Mouse (Mus musculus): ENCODE results near the gene Acvr1b. TPM values are rescaled to one million over a fixed set of nuclear protein-coding genes. Genes with fewer than 3 reads are reported as not detected.

The Acvr1b gene
- total and polyA plus RNA-seq, 3 experiments, result 2.7 to 4.8 (median 2.9) TPM

DNA sequence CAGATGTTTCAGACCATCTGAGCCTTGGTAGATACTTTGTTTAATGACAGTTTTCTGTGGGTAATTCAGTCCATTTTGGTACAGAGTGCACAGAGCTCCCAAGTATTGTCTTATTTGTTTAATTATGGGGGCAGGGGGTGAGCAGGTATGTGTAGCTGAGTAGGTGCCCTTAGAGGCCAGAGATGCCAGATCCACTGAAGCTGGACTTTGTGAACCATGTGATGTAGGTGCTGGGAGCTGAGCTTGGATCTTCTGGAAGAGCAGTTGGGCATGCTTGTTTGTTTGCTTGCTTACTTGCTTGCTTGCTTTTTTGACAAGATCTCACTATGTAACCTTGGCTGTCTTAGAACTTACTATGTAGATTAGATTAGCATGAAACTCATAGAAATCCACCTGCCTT lies 23.1 kb downstream of the Acvr1b start:
- no peak overlapping the region for H3K4me3 ChIP-seq (replicated peaks in 1 of 3; ENCODE audit: low read depth in 2 of 3, low read length in 2 of 3, poor library complexity in 1 of 3)
- no peak overlapping the region for H3K9ac ChIP-seq (ENCODE audit: insufficient read depth, low read depth)
- peaks cover 17 to 33% of the 10 kb centered on the region in 2 experiments for H3K4me1 ChIP-seq (ENCODE audit: control insufficient read depth in 1 of 2, insufficient read depth in 2 of 2)
- in situ Hi-C loops (cut with MboI; ENCODE audit: low pct_ligation_motif_present, low pct_unique_long_range_greater_than_20kb, low sequenced_read_pairs) (no loop called here), dilution Hi-C loops (cut with MboI; ENCODE audit: extremely low pct_ligation_motif_present, extremely low pct_unique_long_range_greater_than_20kb, low sequenced_read_pairs) (no loop called here)
- no peak overlapping the region for H3K27ac ChIP-seq (ENCODE audit: insufficient read depth, low read depth)
- no peak for DNase-seq (ENCODE audit: extremely low read depth)
- H3K36me3 ChIP-seq (replicated peaks in 1 of 2; ENCODE audit: control insufficient read depth in 1 of 2, insufficient read depth in 1 of 2, low read length in 1 of 2), result peaks cover 35 to 46% of the 10 kb centered on the region in 2 experiments
- H3K79me2 ChIP-seq (replicated peaks; ENCODE audit: control insufficient read depth, extremely low read depth, insufficient read depth, poor library complexity, severe bottlenecking), result no peaks in the 10 kb centered on the region
- no peak overlapping the region for H3K4me2 ChIP-seq (ENCODE audit: insufficient read depth, low read depth, poor library complexity, severe bottlenecking)
- H3K27me3 ChIP-seq (replicated peaks), result no peaks in the 10 kb centered on the region
- H3K9me3 ChIP-seq (replicated peaks; ENCODE audit: low read length), result peaks cover 7% of the 10 kb centered on the region
- TF ChIP-seq TCF12 (IDR thresholded peaks at IDR 0.05; ENCODE audit: low read depth, low read length), result no peak
- no peak for TF ChIP-seq RAD21 (IDR thresholded peaks at IDR 0.05; ENCODE audit: low read depth, low read length)
- TF ChIP-seq ZNF384 (IDR thresholded peaks at IDR 0.05; ENCODE audit: low read depth, low read length), result no peak
- no peak for TF ChIP-seq MXI1 (IDR thresholded peaks at IDR 0.05; ENCODE audit: low read depth, low read length)
- TF ChIP-seq E2F4 (IDR thresholded peaks at IDR 0.05; ENCODE audit: insufficient replicate concordance, low read depth, low read length), result no peak
- TF ChIP-seq JUN (IDR thresholded peaks at IDR 0.05; ENCODE audit: insufficient read depth, low read depth, low read length), result no peak
- no peak for TF ChIP-seq RCOR1 (conservative IDR thresholded peaks at IDR 0.05; ENCODE audit: low read depth, low read length)
- no peak for TF ChIP-seq ZC3H11A (IDR thresholded peaks at IDR 0.05; ENCODE audit: low read depth, low read length)
- TF ChIP-seq PAX5 (IDR thresholded peaks at IDR 0.05; ENCODE audit: low read length), result no peak
- no peak for TF ChIP-seq TBP (conservative IDR thresholded peaks at IDR 0.05; ENCODE audit: low read depth, low read length)
- TF ChIP-seq MYC (IDR thresholded peaks at IDR 0.05; ENCODE audit: low read depth, low read length), result no peak
- no peak for TF ChIP-seq USF2 (conservative IDR thresholded peaks at IDR 0.05; ENCODE audit: low read depth, low read length)
- TF ChIP-seq BHLHE40 (IDR thresholded peaks at IDR 0.05; ENCODE audit: low read depth, low read length), result no peak
- no peak for TF ChIP-seq ELF1 (IDR thresholded peaks at IDR 0.05; ENCODE audit: low read depth, low read length)
- no peak for TF ChIP-seq EP300 (IDR thresholded peaks at IDR 0.05; ENCODE audit: low read length)

DNA sequence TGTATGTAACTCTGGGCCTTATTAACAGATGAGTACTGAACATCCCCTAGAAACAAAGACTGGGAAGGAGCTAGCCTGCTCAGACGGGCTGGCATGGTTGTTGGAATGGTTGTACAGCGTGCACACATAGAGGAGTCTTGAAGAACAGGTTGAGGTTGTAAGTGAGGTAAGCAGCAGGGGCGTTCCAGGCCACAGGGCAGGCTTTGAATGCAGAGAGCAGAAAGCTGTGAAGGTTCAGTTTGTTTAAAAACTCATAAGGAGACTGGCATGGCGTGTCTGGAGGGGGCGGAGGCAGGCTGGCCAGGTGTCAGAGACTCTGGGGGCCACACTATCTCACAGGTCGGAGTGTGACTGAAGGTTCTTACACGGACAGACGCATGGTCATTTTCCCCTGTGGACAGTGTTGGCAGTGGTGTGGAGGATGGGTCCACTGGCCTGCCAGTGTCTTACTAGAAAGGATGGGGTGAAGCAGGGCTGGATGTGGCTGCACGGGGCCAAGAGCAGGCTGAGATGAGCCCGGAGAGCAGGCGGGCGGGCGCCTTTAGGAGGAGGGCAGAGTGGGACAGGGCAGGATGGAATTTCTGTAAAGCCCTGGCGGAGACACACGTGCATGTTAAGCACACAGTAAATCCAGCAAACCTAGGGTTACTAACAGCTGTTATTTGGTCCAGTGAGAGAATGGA lies 23.8 kb downstream of the Acvr1b start:
- Histone ChIP-seq H3K27me3 (replicated peaks) (no peaks in the 10 kb centered on the region), H3K27ac (ENCODE audit: insufficient read depth, low read depth) (no peak overlapping the region), H3K9me3 (replicated peaks; ENCODE audit: low read length) (peaks cover 7% of the 10 kb centered on the region), H3K79me2 (replicated peaks; ENCODE audit: control insufficient read depth, extremely low read depth, insufficient read depth, poor library complexity, severe bottlenecking) (no peaks in the 10 kb centered on the region), H3K36me3 (replicated peaks in 1 of 2; ENCODE audit: control insufficient read depth in 1 of 2, insufficient read depth in 1 of 2, low read length in 1 of 2) (peaks cover 40 to 52% of the 10 kb centered on the region in 2 experiments), H3K4me2 (ENCODE audit: insufficient read depth, low read depth, poor library complexity, severe bottlenecking) (no peak overlapping the region), H3K9ac (ENCODE audit: insufficient read depth, low read depth) (no peak overlapping the region), H3K4me3 (replicated peaks in 1 of 3; ENCODE audit: low read depth in 2 of 3, low read length in 2 of 3, poor library complexity in 1 of 3) (no peak overlapping the region), H3K4me1 (ENCODE audit: control insufficient read depth in 1 of 2, insufficient read depth in 2 of 2) (peaks cover 15 to 30% of the 10 kb centered on the region in 2 experiments)
- no peak for DNase-seq (ENCODE audit: extremely low read depth)
- in situ Hi-C loops (cut with MboI; ENCODE audit: low pct_ligation_motif_present, low pct_unique_long_range_greater_than_20kb, low sequenced_read_pairs) (no loop called here), dilution Hi-C loops (cut with MboI; ENCODE audit: extremely low pct_ligation_motif_present, extremely low pct_unique_long_range_greater_than_20kb, low sequenced_read_pairs) (no loop called here)
- TF ChIP-seq SIN3A (IDR thresholded peaks at IDR 0.05; ENCODE audit: low read length) (no peak), NELFE (IDR thresholded peaks at IDR 0.05; ENCODE audit: low read depth, low read length) (no peak), IRF4 (IDR thresholded peaks at IDR 0.05; ENCODE audit: low read depth, low read length) (no peak), MEF2A (IDR thresholded peaks at IDR 0.05; ENCODE audit: borderline replicate concordance, low read depth, low read length) (no peak), RCOR1 (conservative IDR thresholded peaks at IDR 0.05; ENCODE audit: low read depth, low read length) (no peak), USF1 (IDR thresholded peaks at IDR 0.05; ENCODE audit: low read depth, low read length) (no peak), UBTF (IDR thresholded peaks at IDR 0.05; ENCODE audit: low read depth, low read length) (no peak), CTCF (conservative IDR thresholded peaks at IDR 0.05 in 1 of 2, IDR thresholded peaks at IDR 0.05 in 1 of 2; ENCODE audit: low read depth in 2 of 2, low read length in 2 of 2) (no peak), MAFK (IDR thresholded peaks at IDR 0.05; ENCODE audit: insufficient replicate concordance, low read length) (no peak), NRF1 (IDR thresholded peaks at IDR 0.05; ENCODE audit: low read depth, low read length) (no peak), GABPA (IDR thresholded peaks at IDR 0.05; ENCODE audit: insufficient replicate concordance, low read depth, low read length) (no peak), SMC3 (IDR thresholded peaks at IDR 0.05; ENCODE audit: low read depth, low read length) (no peak), MAZ (IDR thresholded peaks at IDR 0.05; ENCODE audit: low read depth, low read length) (no peak), MXI1 (IDR thresholded peaks at IDR 0.05; ENCODE audit: low read depth, low read length) (no peak), JUND (conservative IDR thresholded peaks at IDR 0.05; ENCODE audit: low read depth, low read length) (no peak), CHD2 (IDR thresholded peaks at IDR 0.05; ENCODE audit: low read length) (no peak), ZNF384 (IDR thresholded peaks at IDR 0.05; ENCODE audit: low read depth, low read length) (no peak), ZKSCAN1 (IDR thresholded peaks at IDR 0.05; ENCODE audit: borderline replicate concordance, low read depth, low read length) (no peak), MYC (IDR thresholded peaks at IDR 0.05; ENCODE audit: low read depth, low read length) (no peak)
